8 mouse cellular contexts compared by ENCODE assay signal in the genomic region with DNA sequence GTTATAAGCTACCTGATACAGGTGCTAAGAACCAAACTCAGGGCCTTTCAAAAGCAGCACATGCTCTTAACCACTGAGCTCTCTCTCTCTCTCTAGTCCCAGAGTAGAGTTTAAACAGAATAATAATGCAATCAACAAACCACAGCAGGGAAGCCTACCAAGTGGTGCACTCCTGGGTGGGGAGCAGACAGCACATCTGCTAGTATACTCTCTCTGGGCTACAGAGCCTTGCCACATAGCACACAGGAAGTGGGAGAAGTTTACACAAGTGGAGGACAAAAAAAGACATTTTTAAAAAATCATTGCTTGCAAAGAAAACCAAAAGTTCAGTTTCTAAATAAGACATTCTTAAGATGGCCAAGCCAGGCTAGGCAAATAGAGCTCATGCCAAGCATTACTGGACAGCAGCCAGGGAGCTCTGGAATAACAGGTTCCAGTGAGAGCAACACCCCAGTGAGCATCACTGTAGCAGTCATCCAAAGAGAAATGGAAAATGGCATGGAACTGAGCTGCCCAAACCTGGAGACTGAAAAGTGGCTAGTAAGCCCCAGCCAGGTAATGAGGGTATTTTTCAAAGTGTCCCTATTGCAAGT.
A peak's percentile ranks its signal among the peaks of the same experiment; 100 is the strongest.
DNase-seq lines count a peak whose midpoint lies in the region.

No protein-coding gene starts in this region.

- DNase-seq in adrenal gland, adult 2 months, result peak; percentile 23
- no peak for DNase-seq in adrenal gland, adult 8-10 months
- peak; percentile 48 for DNase-seq in cerebellum, adult 8-10 months
- peak; percentile 41 for DNase-seq in heart, adult 8-10 months (ENCODE audit: low spot score)
- peak; percentile 17 to 48 for DNase-seq in layer of hippocampus, postnatal 10 days (ENCODE audit: low spot score in 2 of 2)
- peak; percentile 48 for DNase-seq in ovary, postnatal 14 days (ENCODE audit: low spot score)
- no peak for DNase-seq in spleen, postnatal 14 days (ENCODE audit: low spot score in 2 of 2)
- DNase-seq in MN1 (ENCODE audit: low spot score), result no peak

Comparison
In these comparisons a context has a peak if more than half of its experiments do, and no peak if none do; other contexts are left out.
1. DNase-seq: peak in adrenal gland, adult 2 months (single experiment), cerebellum, adult 8-10 months (single experiment), heart, adult 8-10 months (single experiment), layer of hippocampus, postnatal 10 days (2 of 2) and ovary, postnatal 14 days (single experiment); none in adrenal gland, adult 8-10 months (single experiment), spleen, postnatal 14 days (0 of 2) and MN1 (single experiment).